Mouse (Mus musculus) kidney, embryonic 15.5 days (tissue): ENCODE measurements at regions not wholly inside any gene's neighbourhood (a gene's known extent, or its start where the extent isn't known, plus 50 kb on each side); places are given as distances from the start of the nearest gene placed in this dataset.

Experiments used
- ATAC-seq: fragments of 200-750 bp; cut with Nextera tagmentation; replicated peaks from 2 replicates; pipeline ENCODE4 v1.8.0; 2017; ENCODE audit warnings: moderate TSS enrichment; ENCODE audit not compliant: low FRiP score
- H3K27ac ChIP-seq: fragments of 300-500 bp; sonication (generic); 2 replicates; pipeline ENCODE4 v1.5.1; 2015; ENCODE audit warnings: mild to moderate bottlenecking, inconsistent platforms
- H3K27me3 ChIP-seq: fragments of 300-500 bp; sonication (generic); 2 replicates; pipeline ENCODE4 v1.6.1; 2015; ENCODE audit warnings: inconsistent platforms
- H3K36me3 ChIP-seq: fragments of 300-500 bp; sonication (generic); 2 replicates; pipeline ENCODE4 v1.6.1; 2015; ENCODE audit warnings: inconsistent platforms
- H3K4me1 ChIP-seq: fragments of 300-500 bp; sonication (generic); 2 replicates; pipeline ENCODE4 v1.6.1; 2015; ENCODE audit warnings: inconsistent platforms
- H3K4me2 ChIP-seq: fragments of 300-500 bp; sonication (generic); 2 replicates; pipeline ENCODE4 v1.6.1; 2015; ENCODE audit warnings: moderate library complexity, mild to moderate bottlenecking, inconsistent platforms
- H3K4me3 ChIP-seq: fragments of 300-500 bp; sonication (generic); replicated peaks from 2 replicates; pipeline ENCODE4 v1.5.1; 2015; ENCODE audit warnings: mild to moderate bottlenecking, inconsistent platforms
- H3K9ac ChIP-seq: fragments of 300-500 bp; sonication (generic); 2 replicates; pipeline ENCODE4 v1.6.1; 2015; ENCODE audit warnings: mild to moderate bottlenecking, inconsistent platforms
- H3K9me3 ChIP-seq: fragments of 300-500 bp; sonication (generic); replicated peaks from 2 replicates; pipeline ENCODE4 v1.6.1; 2016; ENCODE audit warnings: inconsistent platforms
- WGBS: fragments of 180-500 bp; shearing (Covaris S2); methylation state at CpG from one replicate; pipeline ENCODE4 v1.1.7; 2015; ENCODE audit warnings: mixed read lengths; 5-methylcytosine and 5-hydroxymethylcytosine counted together

DNA sequence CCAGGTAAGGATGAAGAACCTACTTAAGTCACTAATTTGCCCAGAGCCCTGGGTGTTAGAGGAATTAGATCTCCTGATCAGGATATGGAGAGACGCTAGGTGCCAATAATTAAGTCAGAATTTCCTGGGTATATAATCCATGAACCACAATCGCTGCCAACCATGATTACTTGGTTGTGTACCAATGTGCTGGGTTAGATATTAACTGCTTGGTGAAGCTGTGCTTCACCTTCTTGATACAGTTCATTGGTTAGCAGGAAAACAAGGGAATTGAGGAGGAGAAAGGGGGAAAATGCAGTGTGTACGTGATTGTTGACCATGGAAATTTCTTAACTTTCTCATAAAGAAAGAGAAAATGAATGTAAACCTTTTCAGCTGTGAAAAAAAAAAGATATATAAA lies 961.7 kb upstream of the Slc39a10 start:
- 67% methylated on average over 3 of the region's 3 CpGs for WGBS
- Histone ChIP-seq H3K27me3 (no peaks in the 10 kb centered on the region), H3K36me3 (no peaks in the 10 kb centered on the region), H3K9me3 (no peaks in the 10 kb centered on the region), H3K9ac (no peak overlapping the region), H3K4me2 (no peak overlapping the region), H3K27ac (0 out of 2 replicates have a peak overlapping the region, but pooled peaks have one; percentile 18), H3K4me3 (no peak overlapping the region), H3K4me1 (no peaks in the 10 kb centered on the region)
- ATAC-seq: peak; percentile 73

DNA sequence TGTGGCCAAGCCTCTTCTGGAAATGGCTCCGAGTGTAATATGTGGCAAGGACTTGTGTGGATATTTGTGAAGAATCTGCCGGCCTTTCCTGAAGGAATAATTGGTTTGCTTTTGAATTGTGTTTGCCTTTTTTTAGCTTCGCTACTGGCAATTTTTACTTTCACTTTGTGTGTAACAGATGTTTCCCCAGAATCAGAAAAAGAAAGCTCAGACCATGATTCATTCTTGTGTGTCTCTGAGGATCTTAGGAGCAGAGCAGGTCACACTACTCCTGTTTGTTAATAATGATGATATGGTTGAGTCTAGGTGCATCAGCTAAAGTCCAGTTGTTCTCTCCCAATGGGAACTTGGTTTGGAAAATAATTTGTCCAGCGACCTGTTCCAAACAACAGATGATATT lies 961.3 kb upstream of the Slc39a10 start:
- H3K27me3 ChIP-seq: no peaks in the 10 kb centered on the region
- no peak overlapping the region for H3K4me3 ChIP-seq
- H3K36me3 ChIP-seq: no peaks in the 10 kb centered on the region
- no peak overlapping the region for H3K27ac ChIP-seq
- no peaks in the 10 kb centered on the region for H3K4me1 ChIP-seq
- ATAC-seq: no peak
- H3K4me2 ChIP-seq: no peak overlapping the region
- 80% methylated on average over 4 of the region's 4 CpGs for WGBS
- H3K9ac ChIP-seq: no peak overlapping the region
- H3K9me3 ChIP-seq: no peaks in the 10 kb centered on the region

DNA sequence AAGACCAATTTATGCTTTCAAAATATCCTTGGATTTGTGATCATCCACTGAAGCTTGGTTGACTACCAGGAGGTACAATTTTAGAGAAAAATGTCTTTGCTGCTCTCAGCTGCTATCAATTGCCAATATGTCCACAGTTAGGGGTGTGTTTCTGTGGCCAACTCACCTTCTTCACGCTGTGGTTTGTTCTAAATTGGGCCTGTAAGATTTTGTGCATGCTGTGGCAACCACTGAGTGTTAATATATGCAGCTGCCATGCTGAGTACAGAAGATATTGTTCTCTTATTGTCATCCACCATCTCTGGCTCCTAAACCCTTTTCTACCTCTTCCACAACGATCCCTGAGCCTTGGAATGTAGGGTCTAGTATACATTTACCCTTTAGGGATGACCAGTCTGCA lies 948.2 kb upstream of the Slc39a10 start:
- H3K27ac ChIP-seq: no peak overlapping the region
- H3K4me3 ChIP-seq: no peak overlapping the region
- H3K9me3 ChIP-seq: no peaks in the 10 kb centered on the region
- H3K9ac ChIP-seq: no peak overlapping the region
- no peaks in the 10 kb centered on the region for H3K27me3 ChIP-seq
- H3K4me2 ChIP-seq: no peak overlapping the region
- H3K36me3 ChIP-seq: no peaks in the 10 kb centered on the region
- no peak for ATAC-seq
- WGBS: 77% methylated on average over 2 of the region's 2 CpGs
- no peaks in the 10 kb centered on the region for H3K4me1 ChIP-seq

DNA sequence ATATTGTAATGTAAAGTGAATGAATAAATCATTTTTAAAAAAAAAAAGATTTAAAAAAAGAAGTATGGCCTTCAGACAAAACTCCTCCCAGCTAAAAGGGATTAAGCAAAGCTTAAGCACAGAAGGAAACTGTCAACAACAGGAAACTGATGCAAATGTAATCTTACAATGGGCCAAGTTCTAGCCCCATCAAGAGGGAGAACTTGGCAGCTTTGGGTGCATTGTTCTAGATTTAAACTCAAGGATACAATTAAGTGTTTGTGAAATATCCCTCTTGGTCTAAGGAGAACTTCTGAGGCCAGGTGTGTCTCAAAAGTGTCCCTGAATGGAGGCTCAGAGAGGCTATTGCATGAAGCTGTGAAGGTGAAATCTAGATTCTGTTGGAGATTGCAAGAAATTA lies 941.4 kb upstream of the Slc39a10 start:
- Histone ChIP-seq H3K27ac (no peak overlapping the region), H3K36me3 (no peaks in the 10 kb centered on the region), H3K9ac (no peak overlapping the region), H3K27me3 (no peaks in the 10 kb centered on the region), H3K9me3 (no peaks in the 10 kb centered on the region), H3K4me3 (no peak overlapping the region), H3K4me2 (no peak overlapping the region), H3K4me1 (no peaks in the 10 kb centered on the region)
- no peak for ATAC-seq

DNA sequence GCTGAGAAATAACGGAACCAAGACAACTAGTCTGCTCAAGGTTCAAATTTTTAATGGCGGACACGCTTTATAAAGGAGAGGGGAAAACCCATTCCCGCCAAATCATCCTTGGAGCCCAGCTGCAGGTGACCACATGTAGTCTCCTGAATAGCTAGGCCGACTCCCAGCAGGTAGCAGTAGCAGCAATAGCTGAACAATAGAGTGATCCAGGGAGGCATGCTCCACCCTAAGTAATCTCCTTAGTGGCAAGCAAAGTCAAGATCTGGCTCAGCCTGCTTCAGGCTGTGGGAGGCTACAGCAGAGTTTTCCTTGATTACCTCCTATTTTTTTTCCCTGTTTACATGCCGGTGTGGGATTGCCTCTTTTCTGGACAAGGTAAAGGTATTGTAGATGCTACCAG lies 934.6 kb upstream of the Slc39a10 start:
- no peak overlapping the region for H3K27ac ChIP-seq
- WGBS: 91% methylated on average over 6 of the region's 6 CpGs
- no peaks in the 10 kb centered on the region for H3K4me1 ChIP-seq
- no peak overlapping the region for H3K4me3 ChIP-seq
- H3K9ac ChIP-seq: no peak overlapping the region
- no peak overlapping the region for H3K4me2 ChIP-seq
- no peaks in the 10 kb centered on the region for H3K36me3 ChIP-seq
- H3K9me3 ChIP-seq: no peaks in the 10 kb centered on the region
- no peaks in the 10 kb centered on the region for H3K27me3 ChIP-seq
- ATAC-seq: no peak

DNA sequence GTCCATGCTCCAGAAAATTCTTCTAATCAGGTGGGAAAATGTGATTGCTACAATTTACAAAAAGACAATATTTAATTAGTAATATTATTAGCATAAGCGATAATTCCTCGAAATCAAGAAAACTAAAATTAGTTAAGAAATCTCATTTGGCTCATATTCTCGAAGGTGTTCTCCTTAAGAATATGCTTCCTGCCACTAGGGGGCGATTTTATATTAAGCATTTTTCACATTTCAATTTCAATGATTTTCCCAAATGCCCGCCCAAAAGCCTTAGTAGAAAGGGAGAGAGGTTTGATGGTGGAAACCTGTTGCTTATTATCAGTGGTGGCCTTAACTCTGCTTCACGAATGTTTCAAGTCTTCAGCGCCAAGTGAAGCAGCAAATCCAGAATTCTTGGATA lies 916.9 kb upstream of the Slc39a10 start:
- H3K27me3 ChIP-seq: no peaks in the 10 kb centered on the region
- ATAC-seq: no peak
- no peaks in the 10 kb centered on the region for H3K36me3 ChIP-seq
- WGBS: 39% methylated on average over 7 of the region's 7 CpGs
- no peak overlapping the region for H3K9ac ChIP-seq
- no peak overlapping the region for H3K27ac ChIP-seq
- H3K4me2 ChIP-seq: no peak overlapping the region
- H3K4me1 ChIP-seq: no peaks in the 10 kb centered on the region
- no peaks in the 10 kb centered on the region for H3K9me3 ChIP-seq
- no peak overlapping the region for H3K4me3 ChIP-seq

DNA sequence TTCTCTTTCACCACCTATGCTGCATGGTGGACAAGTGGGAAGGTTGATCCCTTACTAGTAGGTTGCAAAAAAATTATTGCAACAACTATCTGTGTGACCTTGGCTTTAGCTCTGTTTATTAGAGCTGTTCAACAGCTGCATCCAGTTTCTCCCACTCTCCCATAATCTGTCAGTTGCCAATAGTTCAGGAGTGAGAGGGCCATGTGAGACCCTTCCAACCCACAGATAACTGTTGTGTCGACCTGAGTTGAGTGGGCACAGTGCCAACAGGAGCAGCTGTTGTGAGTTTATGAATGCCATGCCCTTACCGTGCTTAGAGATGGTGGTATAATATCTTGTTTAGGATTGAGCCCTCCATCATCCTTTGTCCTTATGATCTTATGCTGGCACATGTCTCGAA lies 902.1 kb upstream of the Slc39a10 start:
- H3K9me3 ChIP-seq: no peaks in the 10 kb centered on the region
- no peak overlapping the region for H3K4me2 ChIP-seq
- no peak overlapping the region for H3K27ac ChIP-seq
- no peaks in the 10 kb centered on the region for H3K27me3 ChIP-seq
- no peak for ATAC-seq
- no peaks in the 10 kb centered on the region for H3K36me3 ChIP-seq
- H3K4me3 ChIP-seq: no peak overlapping the region
- no peaks in the 10 kb centered on the region for H3K4me1 ChIP-seq
- WGBS: 72% methylated on average over 3 of the region's 3 CpGs
- no peak overlapping the region for H3K9ac ChIP-seq
